8 mouse cellular contexts compared by ENCODE assay signal in the genomic region with DNA sequence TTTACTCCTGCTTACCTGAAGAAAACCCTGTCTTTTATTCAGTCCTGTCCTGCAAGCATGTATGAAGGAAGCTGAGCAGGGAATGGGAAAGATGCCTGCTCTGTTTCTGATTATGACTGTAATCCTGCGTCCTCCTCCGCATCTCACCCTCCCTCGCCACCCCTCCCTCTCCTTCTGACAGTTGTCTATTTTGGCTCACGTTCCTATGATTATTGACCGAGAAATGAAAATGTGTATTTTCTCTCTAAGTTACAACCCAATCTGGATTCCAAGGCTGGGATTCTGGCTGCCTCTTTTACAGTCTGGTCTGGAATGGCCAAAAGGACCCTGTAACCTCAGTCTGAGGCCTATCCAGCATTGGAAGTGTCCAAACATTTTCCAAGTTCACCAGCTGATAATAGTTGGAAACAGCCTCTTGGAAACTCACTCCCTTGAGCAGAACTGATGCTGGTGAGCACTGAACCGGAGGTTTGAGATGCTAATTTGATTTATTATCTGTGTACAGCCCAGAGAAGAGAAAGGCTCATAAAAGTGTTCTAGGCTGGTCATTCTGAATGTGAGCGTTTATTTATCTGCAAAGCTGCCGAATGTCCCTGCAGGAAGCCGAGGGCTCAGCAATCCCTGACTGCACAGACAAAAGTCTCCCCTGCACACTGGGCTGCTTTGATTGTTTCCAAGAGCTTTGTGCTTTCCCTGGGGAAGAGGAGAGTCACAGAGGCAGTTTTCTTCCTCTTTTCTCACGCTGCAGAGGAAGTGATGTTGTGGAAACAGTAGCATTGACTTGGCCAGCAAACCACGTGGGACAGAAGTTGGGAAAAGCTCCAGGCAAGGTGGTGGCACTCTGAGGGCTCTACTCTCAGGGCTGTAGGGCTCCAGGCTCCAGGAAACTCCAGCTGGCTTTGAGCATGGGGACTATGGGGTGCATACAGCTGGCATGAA. TPM values are rescaled to one million over a fixed set of nuclear protein-coding genes. Genes with fewer than 3 reads are reported as not detected.
DNase-seq lines count a peak whose midpoint lies in the region; ATAC-seq lines count a peak whose summit lies in the region.

No protein-coding gene starts in this region.

- peak; percentile 56 for ATAC-seq in common myeloid progenitor, adult 5-6 weeks (replicated peaks; ENCODE audit: low read depth, poor library complexity, severe bottlenecking)
- 0 out of 2 replicates have a peak, but pooled peaks have one; percentile 19 for ATAC-seq in limb, embryonic 13.5 days (ENCODE audit: low FRiP score, low read depth)
- no peak for ATAC-seq in liver, embryonic 11.5 days (replicated peaks; ENCODE audit: low FRiP score)
- ATAC-seq in frontal cortex, adult (ENCODE audit: low TSS enrichment): no peak

- H3K9ac ChIP-seq in limb, embryonic 13.5 days: no peak overlapping the region
- no peak overlapping the region for H3K9ac ChIP-seq in liver, embryonic 11.5 days (ENCODE audit: low read depth, low read length)

- 0 out of 2 replicates have a peak, but pooled peaks cover 9% of the 10 kb centered on the region for H3K4me1 ChIP-seq in limb, embryonic 13.5 days
- no peaks in the 10 kb centered on the region for H3K4me1 ChIP-seq in liver, embryonic 11.5 days (replicated peaks; ENCODE audit: control insufficient read depth, insufficient read depth, low read length)

- peak; percentile 10 for DNase-seq in adrenal gland, adult 2 months
- DNase-seq in adrenal gland, postnatal 36 days: no peak
- DNase-seq in heart, postnatal 25 days (ENCODE audit: low spot score): peak; percentile 31
- DNase-seq in liver, embryonic 11.5 days (ENCODE audit: low spot score): no peak
- DNase-seq in right cerebral cortex, adult 18-20 months: no peak

- H3K4me2 ChIP-seq in limb, embryonic 13.5 days (replicated peaks): no peak overlapping the region
- no peak overlapping the region for H3K4me2 ChIP-seq in liver, embryonic 11.5 days

- 37% methylated on average over 11 of the region's 11 CpGs for WGBS in limb, embryonic 13.5 days
- 56% methylated on average over 11 of the region's 11 CpGs for WGBS in liver, embryonic 11.5 days

- H3K27me3 ChIP-seq in limb, embryonic 13.5 days: peaks cover 10% of the 10 kb centered on the region
- peaks cover 10% of the 10 kb centered on the region for H3K27me3 ChIP-seq in liver, embryonic 11.5 days (replicated peaks; ENCODE audit: control insufficient read depth, insufficient read depth, low read length)

- no peaks in the 10 kb centered on the region for H3K9me3 ChIP-seq in limb, embryonic 13.5 days
- H3K9me3 ChIP-seq in liver, embryonic 11.5 days (ENCODE audit: control insufficient read depth, low read length): no peaks in the 10 kb centered on the region

- H3K4me3 ChIP-seq in limb, embryonic 13.5 days: no peak overlapping the region
- no peak overlapping the region for H3K4me3 ChIP-seq in liver, embryonic 11.5 days (ENCODE audit: low read depth, low read length)

- H3K36me3 ChIP-seq in limb, embryonic 13.5 days: no peaks in the 10 kb centered on the region
- H3K36me3 ChIP-seq in liver, embryonic 11.5 days (ENCODE audit: control insufficient read depth, insufficient read depth, low read length): no peaks in the 10 kb centered on the region

- no peak overlapping the region for H3K27ac ChIP-seq in limb, embryonic 13.5 days
- no peak overlapping the region for H3K27ac ChIP-seq in liver, embryonic 11.5 days (ENCODE audit: low read depth, low read length)

- intact Hi-C loops in heart, postnatal 25 days (cut with DNase I): no loop called here

RNA-seq across cellular contexts. Expression of gene Bcor, which starts 4.7 kb away (rescaled TPM):
- total RNA-seq in adrenal gland, adult 2 months (2021): 10 to 100 TPM; 11.8 to 16.9 TPM
- 7.5 and 9.3 TPM in 2 replicates for polyA plus RNA-seq in adrenal gland, adult 2 months (2012; rRNA removed)
- 10 to 100 TPM; 14.5 to 16.0 TPM for total RNA-seq in adrenal gland, postnatal 36 days (2021)
- 41.5 and 45.0 TPM in 2 replicates for total RNA-seq in common myeloid progenitor, adult 5-6 weeks (2017)
- 10 to 100 TPM; 22.0 to 22.7 TPM for total RNA-seq in heart, postnatal 25 days (2021)
- polyA plus RNA-seq in limb, embryonic 13.5 days (2015; fragmentation: Nextera tagmentation; extraction: Ambion mirVana): 16.8 and 17.8 TPM in 2 replicates
- polyA plus RNA-seq in liver, embryonic 11.5 days (2014; fragmentation: Nextera tagmentation; extraction: Ambion mirVana): 14.5 and 14.8 TPM in 2 replicates

Comparison
In these comparisons a context has a peak if more than half of its experiments do, and no peak if none do; other contexts are left out.
1. DNase-seq: peak in adrenal gland, adult 2 months (single experiment) and heart, postnatal 25 days (single experiment); none in adrenal gland, postnatal 36 days (0 of 2), liver, embryonic 11.5 days (single experiment) and right cerebral cortex, adult 18-20 months (single experiment).
2. ATAC-seq: peak in common myeloid progenitor, adult 5-6 weeks (single experiment) and limb, embryonic 13.5 days (single experiment); none in liver, embryonic 11.5 days (single experiment) and frontal cortex, adult (single experiment).